Mouse (Mus musculus): ENCODE results near the gene Kpna4. TPM values are rescaled to one million over a fixed set of nuclear protein-coding genes. Genes with fewer than 3 reads are reported as not detected.

The Kpna4 gene
- polyA plus RNA-seq, 1 experiment from 2014 or later = 21.8 TPM

GRCm38 (mm10) chr3:69142372-69142994 is 15.6 kb upstream of the Kpna4 start:
- DNase-seq (ENCODE audit: low spot score) = no peak
- Histone ChIP-seq H3K4me3 (ENCODE audit: low read depth, low read length) (no peak overlapping the region), H3K4me1 (replicated peaks; ENCODE audit: control insufficient read depth, insufficient read depth) (no peaks in the 10 kb centered on the region), H3K36me3 (ENCODE audit: control insufficient read depth, insufficient read depth, low read length) (no peaks in the 10 kb centered on the region), H3K27me3 (ENCODE audit: control insufficient read depth, insufficient read depth, low read length) (no peaks in the 10 kb centered on the region), H3K27ac (replicated peaks) (no peak overlapping the region), H3K4me2 (replicated peaks; ENCODE audit: low read depth) (no peak overlapping the region), H3K9me3 (ENCODE audit: control insufficient read depth, low read length) (no peaks in the 10 kb centered on the region), H3K9ac (ENCODE audit: low read length) (no peak overlapping the region)
- no peak for TF ChIP-seq CTCF (IDR thresholded peaks at IDR 0.05; ENCODE audit: low read depth)
- TF ChIP-seq EP300 (optimal IDR thresholded peaks at IDR 0.05) = no peak
- WGBS = 88% methylated on average over 7 of the region's 7 CpGs
- no peak for ATAC-seq (ENCODE audit: low FRiP score, low TSS enrichment)

- no peak overlapping the region for H3K4me3 ChIP-seq (ENCODE audit: low read depth, low read length)
- H3K27ac ChIP-seq (replicated peaks) = no peak overlapping the region
- DNase-seq (ENCODE audit: low spot score) (no peak), ATAC-seq (ENCODE audit: low FRiP score, low TSS enrichment) (no peak)
- TF ChIP-seq EP300 (optimal IDR thresholded peaks at IDR 0.05) (no peak), CTCF (IDR thresholded peaks at IDR 0.05; ENCODE audit: low read depth) (no peak)
- no peak overlapping the region for H3K4me2 ChIP-seq (replicated peaks; ENCODE audit: low read depth)
- 62% methylated on average over 4 of the region's 4 CpGs for WGBS
- H3K36me3 ChIP-seq (ENCODE audit: control insufficient read depth, insufficient read depth, low read length) = no peaks in the 10 kb centered on the region
- no peaks in the 10 kb centered on the region for H3K27me3 ChIP-seq (ENCODE audit: control insufficient read depth, insufficient read depth, low read length)
- no peak overlapping the region for H3K9ac ChIP-seq (ENCODE audit: low read length)
- H3K9me3 ChIP-seq (ENCODE audit: control insufficient read depth, low read length) = no peaks in the 10 kb centered on the region
- H3K4me1 ChIP-seq (replicated peaks; ENCODE audit: control insufficient read depth, insufficient read depth) = no peaks in the 10 kb centered on the region
Measured at GRCm38 (mm10) chr3:69140851-69141250, 13.9 kb upstream of the Kpna4 start.

GRCm38 (mm10) chr3:69136059-69136458 is 9.1 kb upstream of the Kpna4 start:
- WGBS = 72% methylated on average over 6 of the region's 6 CpGs
- TF ChIP-seq EP300 (optimal IDR thresholded peaks at IDR 0.05) (no peak), CTCF (IDR thresholded peaks at IDR 0.05; ENCODE audit: low read depth) (no peak)
- DNase-seq (ENCODE audit: low spot score) = no peak

GRCm38 (mm10) chr3:69130973-69131372 is 4.1 kb upstream of the Kpna4 start:
- ATAC-seq (ENCODE audit: low FRiP score, low TSS enrichment) = no peak
- WGBS = 79% methylated on average over 4 of the region's 4 CpGs

More at GRCm38 (mm10) chr3:69136059-69136458, 9.1 kb upstream of the Kpna4 start:
- Histone ChIP-seq H3K27me3 (ENCODE audit: control insufficient read depth, insufficient read depth, low read length) (no peaks in the 10 kb centered on the region), H3K4me3 (ENCODE audit: low read depth, low read length) (no peak overlapping the region), H3K9ac (ENCODE audit: low read length) (no peak overlapping the region), H3K27ac (replicated peaks) (no peak overlapping the region), H3K4me2 (replicated peaks; ENCODE audit: low read depth) (no peak overlapping the region), H3K36me3 (ENCODE audit: control insufficient read depth, insufficient read depth, low read length) (no peaks in the 10 kb centered on the region), H3K9me3 (ENCODE audit: control insufficient read depth, low read length) (no peaks in the 10 kb centered on the region), H3K4me1 (replicated peaks; ENCODE audit: control insufficient read depth, insufficient read depth) (no peaks in the 10 kb centered on the region)
- no peak for ATAC-seq (ENCODE audit: low FRiP score, low TSS enrichment)

DNA sequence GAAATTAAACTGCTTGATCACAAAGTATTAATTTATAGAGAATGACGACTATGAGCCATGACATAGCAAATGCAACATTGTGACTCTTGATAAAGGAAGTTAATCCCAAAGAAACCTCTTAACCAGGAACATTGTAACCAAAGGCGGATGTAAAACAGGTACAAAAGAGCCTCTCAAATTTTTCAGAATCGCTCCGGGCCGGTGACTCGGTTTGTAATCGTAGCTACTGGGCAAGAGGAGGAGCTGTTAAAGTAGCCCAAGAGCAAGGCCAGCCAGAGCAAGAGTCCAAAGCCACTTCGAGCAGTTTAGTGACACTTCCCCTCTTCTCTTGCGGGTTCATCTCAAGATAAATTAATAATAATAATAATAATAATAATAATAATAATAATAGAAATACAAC is 780 bp upstream of the Kpna4 start:
- Histone ChIP-seq H3K27me3 (ENCODE audit: control insufficient read depth, insufficient read depth, low read length) (no peaks in the 10 kb centered on the region), H3K36me3 (ENCODE audit: control insufficient read depth, insufficient read depth, low read length) (no peaks in the 10 kb centered on the region), H3K27ac (replicated peaks) (peak overlapping the region; percentile 98; the same call in 1 of the 2 replicates), H3K9ac (ENCODE audit: low read length) (peak overlapping the region; percentile 97), H3K4me3 (ENCODE audit: low read depth, low read length) (peak overlapping the region; percentile 92), H3K9me3 (ENCODE audit: control insufficient read depth, low read length) (no peaks in the 10 kb centered on the region), H3K4me2 (replicated peaks; ENCODE audit: low read depth) (peak overlapping the region; percentile 72), H3K4me1 (replicated peaks; ENCODE audit: control insufficient read depth, insufficient read depth) (peaks cover 3% of the 10 kb centered on the region; the same call in 1 of the 2 replicates)
- TF ChIP-seq EP300 (optimal IDR thresholded peaks at IDR 0.05) (no peak), CTCF (IDR thresholded peaks at IDR 0.05; ENCODE audit: low read depth) (no peak)
- DNase-seq (ENCODE audit: low spot score) (peak; percentile 20), ATAC-seq (ENCODE audit: low FRiP score, low TSS enrichment) (no peak)
- WGBS = 11% methylated on average over 9 of the region's 9 CpGs

More at GRCm38 (mm10) chr3:69130973-69131372, 4.1 kb upstream of the Kpna4 start:
- no peaks in the 10 kb centered on the region for H3K36me3 ChIP-seq (ENCODE audit: control insufficient read depth, insufficient read depth, low read length)
- H3K4me1 ChIP-seq (replicated peaks; ENCODE audit: control insufficient read depth, insufficient read depth) = no peaks in the 10 kb centered on the region
- TF ChIP-seq CTCF (IDR thresholded peaks at IDR 0.05; ENCODE audit: low read depth) = no peak
- no peak for TF ChIP-seq EP300 (optimal IDR thresholded peaks at IDR 0.05)
- no peaks in the 10 kb centered on the region for H3K27me3 ChIP-seq (ENCODE audit: control insufficient read depth, insufficient read depth, low read length)
- no peak for DNase-seq (ENCODE audit: low spot score)
- no peaks in the 10 kb centered on the region for H3K9me3 ChIP-seq (ENCODE audit: control insufficient read depth, low read length)
- H3K4me2 ChIP-seq (replicated peaks; ENCODE audit: low read depth) = no peak overlapping the region
- H3K27ac ChIP-seq (replicated peaks) = no peak overlapping the region
- H3K9ac ChIP-seq (ENCODE audit: low read length) = no peak overlapping the region
- H3K4me3 ChIP-seq (ENCODE audit: low read depth, low read length) = no peak overlapping the region

- H3K4me2 ChIP-seq (replicated peaks; ENCODE audit: low read depth) = peak overlapping the region; percentile 72
- H3K27me3 ChIP-seq (ENCODE audit: control insufficient read depth, insufficient read depth, low read length) = no peaks in the 10 kb centered on the region
- peak overlapping the region; percentile 92 for H3K4me3 ChIP-seq (ENCODE audit: low read depth, low read length)
- no peaks in the 10 kb centered on the region for H3K9me3 ChIP-seq (ENCODE audit: control insufficient read depth, low read length)
- no peak for TF ChIP-seq EP300 (optimal IDR thresholded peaks at IDR 0.05)
- no peak for TF ChIP-seq CTCF (IDR thresholded peaks at IDR 0.05; ENCODE audit: low read depth)
- peak; percentile 56; the same call in 1 of the 2 replicates for ATAC-seq (ENCODE audit: low FRiP score, low TSS enrichment)
- peak overlapping the region; percentile 98 for H3K27ac ChIP-seq (replicated peaks)
- H3K9ac ChIP-seq (ENCODE audit: low read length) = peak overlapping the region; percentile 97
- WGBS = under 1% methylated on average over 10 of the region's 10 CpGs
- DNase-seq (ENCODE audit: low spot score) = no peak
- H3K36me3 ChIP-seq (ENCODE audit: control insufficient read depth, insufficient read depth, low read length) = no peaks in the 10 kb centered on the region
- peaks cover 3% of the 10 kb centered on the region; the same call in 1 of the 2 replicates for H3K4me1 ChIP-seq (replicated peaks; ENCODE audit: control insufficient read depth, insufficient read depth)
Measured at GRCm38 (mm10) chr3:69127346-69127678, 399 bp upstream of the Kpna4 start.
